ENCODE assay signal across 31 mouse cellular contexts in genomic region chr12:10618319-10618718, GRCm38 (mm10).
DNase-seq lines count a peak whose midpoint lies in the region; ATAC-seq and TF ChIP-seq lines count a peak whose summit lies in the region.
"Had no signal": no experiment of that assay in that cellular context is flagged by ENCODE, and none has a peak within 500 bp of the region (broad histone marks: within the 10 kb centered on the region; RNA-seq: fewer than 3 reads in every experiment).

No protein-coding gene starts in this region.

- no peak overlapping the region for H3K4me3 ChIP-seq in forebrain, embryonic 14.5 days (ENCODE audit: low read depth, low read length)
- H3K4me3 ChIP-seq in forebrain, embryonic 12.5 days (replicated peaks) = no peak overlapping the region
- H3K4me3 ChIP-seq in layer of hippocampus, adult 2 months = no peak overlapping the region
- H3K4me3 ChIP-seq: embryonic facial prominence, embryonic 10.5 days; embryonic facial prominence, embryonic 13.5 days; erythroblast, embryonic 14.5 days; heart, adult 2 months; heart, embryonic 10.5 days; heart, embryonic 13.5 days had no signal

- no peak overlapping the region for H3K4me2 ChIP-seq in forebrain, embryonic 14.5 days (ENCODE audit: low read length)
- no peak overlapping the region for H3K4me2 ChIP-seq in forebrain, embryonic 12.5 days
- H3K4me2 ChIP-seq: embryonic facial prominence, embryonic 13.5 days; heart, embryonic 13.5 days; hindbrain, embryonic 14.5 days had no signal

- DNase-seq in forebrain, embryonic 14.5 days (ENCODE audit: low spot score) = peak; percentile 38
- peak in 1 of 2 experiments; percentile 41 for DNase-seq in layer of hippocampus, adult 2 months (ENCODE audit: low spot score in 2 of 2)
- no peak for DNase-seq in layer of hippocampus, postnatal 10 days (ENCODE audit: low spot score in 2 of 2)
- peak; percentile 16 for DNase-seq in brain, embryonic 18.5 days (ENCODE audit: low read depth, low spot score)
- peak; percentile 5 for DNase-seq in layer of hippocampus, adult 9-11 months
- no peak for DNase-seq in gastrocnemius, postnatal 25 days
- DNase-seq: adrenal gland, postnatal 10 days; adrenal gland, postnatal 36 days; B cell, adult 2 months; cerebellum, adult 11-12 months; cerebellum, adult 8-10 months; cerebellum, postnatal 10 days; cerebellum, postnatal 36 days; embryo, embryonic 11 days; gastrocnemius, postnatal 36 days; heart, adult 2 months; heart, postnatal 14 days; heart, postnatal 4 days had no signal

- H3K36me3 ChIP-seq in forebrain, embryonic 14.5 days (ENCODE audit: control insufficient read depth, insufficient read depth, low read length) = no peaks in the 10 kb centered on the region
- H3K36me3 ChIP-seq in forebrain, embryonic 12.5 days (replicated peaks) = no peaks in the 10 kb centered on the region
- H3K36me3 ChIP-seq: embryonic facial prominence, embryonic 10.5 days; embryonic facial prominence, embryonic 13.5 days; G1E; heart, embryonic 10.5 days; heart, embryonic 13.5 days had no signal

- TF ChIP-seq CTCF in layer of hippocampus, adult 2 months (conservative IDR thresholded peaks at IDR 0.05) = no peak; the same call in 1 of the 2 replicates

- no peaks in the 10 kb centered on the region for H3K4me1 ChIP-seq in forebrain, embryonic 14.5 days (ENCODE audit: control insufficient read depth, insufficient read depth, low read length)
- H3K4me1 ChIP-seq in forebrain, embryonic 12.5 days = no peaks in the 10 kb centered on the region
- H3K4me1 ChIP-seq: embryonic facial prominence, embryonic 10.5 days; embryonic facial prominence, embryonic 13.5 days; heart, embryonic 10.5 days; heart, embryonic 13.5 days had no signal

- no peaks in the 10 kb centered on the region for H3K27me3 ChIP-seq in forebrain, embryonic 14.5 days (replicated peaks; ENCODE audit: control insufficient read depth, insufficient read depth, low read length)
- no peaks in the 10 kb centered on the region for H3K27me3 ChIP-seq in forebrain, embryonic 12.5 days
- H3K27me3 ChIP-seq: CH12.LX; embryonic facial prominence, embryonic 13.5 days; heart, embryonic 13.5 days had no signal

- H3K9ac ChIP-seq in forebrain, embryonic 14.5 days (ENCODE audit: low read length) = no peak overlapping the region
- H3K9ac ChIP-seq in forebrain, embryonic 12.5 days = no peak overlapping the region
- H3K9ac ChIP-seq: embryonic facial prominence, embryonic 13.5 days; heart, embryonic 13.5 days; hindbrain, embryonic 14.5 days had no signal

- H3K27ac ChIP-seq in forebrain, embryonic 14.5 days (ENCODE audit: low read depth, low read length) = no peak overlapping the region
- H3K27ac ChIP-seq in forebrain, embryonic 12.5 days = no peak overlapping the region
- H3K27ac ChIP-seq in layer of hippocampus, adult 2 months = peak overlapping the region; percentile 39; the same call in 1 of the 2 replicates
- H3K27ac ChIP-seq: embryonic facial prominence, embryonic 10.5 days; embryonic facial prominence, embryonic 13.5 days; heart, adult 2 months; heart, embryonic 10.5 days; heart, embryonic 13.5 days; hindbrain, embryonic 14.5 days; hindbrain, postnatal 0 days had no signal

- ATAC-seq in forebrain, embryonic 14.5 days = no peak; the same call in 1 of the 2 replicates
- ATAC-seq in forebrain, embryonic 12.5 days (ENCODE audit: low FRiP score) = no peak
- ATAC-seq: hindbrain, postnatal 0 days; inflammation-experienced regulatory T-cells, adult 6 months; intestine, embryonic 16.5 days; Patski had no signal

- H3K9me3 ChIP-seq in forebrain, embryonic 14.5 days (replicated peaks; ENCODE audit: control insufficient read depth, low read length) = no peaks in the 10 kb centered on the region
- no peaks in the 10 kb centered on the region for H3K9me3 ChIP-seq in forebrain, embryonic 12.5 days
- H3K9me3 ChIP-seq: embryonic facial prominence, embryonic 10.5 days; embryonic facial prominence, embryonic 13.5 days; G1E; heart, embryonic 10.5 days; heart, embryonic 13.5 days had no signal

Comparison
In these comparisons a context has a peak if more than half of its experiments do, and no peak if none do; other contexts are left out.
1. DNase-seq: peak in forebrain, embryonic 14.5 days (single experiment), brain, embryonic 18.5 days (single experiment) and layer of hippocampus, adult 9-11 months (single experiment); none in layer of hippocampus, postnatal 10 days (0 of 2) and gastrocnemius, postnatal 25 days (single experiment).